Mouse (Mus musculus): ENCODE results near the gene Nelfcd. TPM values are rescaled to one million over a fixed set of nuclear protein-coding genes. Genes with fewer than 3 reads are reported as not detected.

Gene Nelfcd
- total and polyA plus RNA-seq, 3 experiments, result 43.6 to 45.0 (median 44.9) TPM

- DNase-seq (ENCODE audit: low spot score) (no peak), ATAC-seq (ENCODE audit: extremely low read depth, insufficient number of reproducible peaks, low FRiP score, poor library complexity, severe bottlenecking) (no peak)
- no peaks in the 10 kb centered on the region for H3K9me3 ChIP-seq (replicated peaks)
- peaks cover 14% of the 10 kb centered on the region for H3K27me3 ChIP-seq (ENCODE audit: insufficient read depth, low read length)
- peak overlapping the region; percentile 97; the same call in 1 of the 2 replicates for H3K4me3 ChIP-seq (ENCODE audit: low read depth, low read length)
- TF ChIP-seq GATA2 (IDR thresholded peaks at IDR 0.05; ENCODE audit: borderline replicate concordance, low read depth, low read length), result no peak
- TF ChIP-seq POLR2AphosphoS5 (IDR thresholded peaks at IDR 0.05; ENCODE audit: insufficient replicate concordance, low read depth, low read length), result no peak
- no peak for TF ChIP-seq TAL1 (conservative IDR thresholded peaks at IDR 0.05; ENCODE audit: low read depth, low read length)
- no peak for TF ChIP-seq GATA1 (IDR thresholded peaks at IDR 0.05; ENCODE audit: borderline replicate concordance, low read length)
- TF ChIP-seq CTCF (IDR thresholded peaks at IDR 0.05; ENCODE audit: low read depth, low read length), result no peak
- H3K4me1 ChIP-seq (ENCODE audit: insufficient read depth, low read depth, low read length), result peaks cover 19% of the 10 kb centered on the region
- H3K36me3 ChIP-seq (replicated peaks), result peaks cover 33% of the 10 kb centered on the region
These were observed 438 bp upstream of the Nelfcd start for GRCm38 (mm10) chr2:174415001-174415730.

GRCm38 (mm10) chr2:174421107-174421506, 5.5 kb downstream of the Nelfcd start:
- no peak for ATAC-seq (ENCODE audit: extremely low read depth, insufficient number of reproducible peaks, low FRiP score, poor library complexity, severe bottlenecking)
- Histone ChIP-seq H3K4me1 (ENCODE audit: insufficient read depth, low read depth, low read length) (peaks cover 19% of the 10 kb centered on the region), H3K36me3 (replicated peaks) (peaks cover 92% of the 10 kb centered on the region), H3K4me3 (ENCODE audit: low read depth, low read length) (no peak overlapping the region), H3K27me3 (ENCODE audit: insufficient read depth, low read length) (no peaks in the 10 kb centered on the region), H3K9me3 (replicated peaks) (no peaks in the 10 kb centered on the region)
- no peak for DNase-seq (ENCODE audit: low spot score)
- TF ChIP-seq TAL1 (conservative IDR thresholded peaks at IDR 0.05; ENCODE audit: low read depth, low read length) (no peak), GATA2 (IDR thresholded peaks at IDR 0.05; ENCODE audit: borderline replicate concordance, low read depth, low read length) (no peak), POLR2AphosphoS5 (IDR thresholded peaks at IDR 0.05; ENCODE audit: insufficient replicate concordance, low read depth, low read length) (no peak), GATA1 (IDR thresholded peaks at IDR 0.05; ENCODE audit: borderline replicate concordance, low read length) (no peak), CTCF (IDR thresholded peaks at IDR 0.05; ENCODE audit: low read depth, low read length) (no peak)

- Histone ChIP-seq H3K4me3 (ENCODE audit: low read depth, low read length) (no peak overlapping the region), H3K9me3 (replicated peaks) (no peaks in the 10 kb centered on the region), H3K36me3 (replicated peaks) (peaks cover 100% of the 10 kb centered on the region), H3K27me3 (ENCODE audit: insufficient read depth, low read length) (no peaks in the 10 kb centered on the region), H3K4me1 (ENCODE audit: insufficient read depth, low read depth, low read length) (0 out of 2 replicates have a peak, but pooled peaks cover 3% of the 10 kb centered on the region)
- ATAC-seq (ENCODE audit: extremely low read depth, insufficient number of reproducible peaks, low FRiP score, poor library complexity, severe bottlenecking), result no peak
- DNase-seq (ENCODE audit: low spot score), result no peak
- TF ChIP-seq GATA1 (IDR thresholded peaks at IDR 0.05; ENCODE audit: borderline replicate concordance, low read length) (no peak), CTCF (IDR thresholded peaks at IDR 0.05; ENCODE audit: low read depth, low read length) (no peak), GATA2 (IDR thresholded peaks at IDR 0.05; ENCODE audit: borderline replicate concordance, low read depth, low read length) (no peak), POLR2AphosphoS5 (IDR thresholded peaks at IDR 0.05; ENCODE audit: insufficient replicate concordance, low read depth, low read length) (no peak), TAL1 (conservative IDR thresholded peaks at IDR 0.05; ENCODE audit: low read depth, low read length) (no peak)
These were observed 8.9 kb downstream of the Nelfcd start for GRCm38 (mm10) chr2:174424301-174425085.

GRCm38 (mm10) chr2:174426856-174427255, 11.3 kb downstream of the Nelfcd start:
- H3K36me3 ChIP-seq (replicated peaks), result peaks cover 88% of the 10 kb centered on the region
- no peak overlapping the region for H3K4me3 ChIP-seq (ENCODE audit: low read depth, low read length)
- H3K4me1 ChIP-seq (ENCODE audit: insufficient read depth, low read depth, low read length), result 0 out of 2 replicates have a peak, but pooled peaks cover 3% of the 10 kb centered on the region
- no peaks in the 10 kb centered on the region for H3K9me3 ChIP-seq (replicated peaks)
- no peaks in the 10 kb centered on the region for H3K27me3 ChIP-seq (ENCODE audit: insufficient read depth, low read length)
- no peak for DNase-seq (ENCODE audit: low spot score)
- TF ChIP-seq CTCF (IDR thresholded peaks at IDR 0.05; ENCODE audit: low read depth, low read length) (no peak), GATA1 (IDR thresholded peaks at IDR 0.05; ENCODE audit: borderline replicate concordance, low read length) (no peak), GATA2 (IDR thresholded peaks at IDR 0.05; ENCODE audit: borderline replicate concordance, low read depth, low read length) (no peak), POLR2AphosphoS5 (IDR thresholded peaks at IDR 0.05; ENCODE audit: insufficient replicate concordance, low read depth, low read length) (no peak), TAL1 (conservative IDR thresholded peaks at IDR 0.05; ENCODE audit: low read depth, low read length) (no peak)
- ATAC-seq (ENCODE audit: extremely low read depth, insufficient number of reproducible peaks, low FRiP score, poor library complexity, severe bottlenecking), result no peak

GRCm38 (mm10) chr2:174428076-174428835, 12.7 kb downstream of the Nelfcd start:
- ATAC-seq (ENCODE audit: extremely low read depth, insufficient number of reproducible peaks, low FRiP score, poor library complexity, severe bottlenecking) (no peak), DNase-seq (ENCODE audit: low spot score) (no peak)
- H3K27me3 ChIP-seq (ENCODE audit: insufficient read depth, low read length), result no peaks in the 10 kb centered on the region
- H3K4me1 ChIP-seq (ENCODE audit: insufficient read depth, low read depth, low read length), result 0 out of 2 replicates have a peak, but pooled peaks cover 3% of the 10 kb centered on the region
- peaks cover 84% of the 10 kb centered on the region for H3K36me3 ChIP-seq (replicated peaks)
- TF ChIP-seq TAL1 (conservative IDR thresholded peaks at IDR 0.05; ENCODE audit: low read depth, low read length) (no peak), POLR2AphosphoS5 (IDR thresholded peaks at IDR 0.05; ENCODE audit: insufficient replicate concordance, low read depth, low read length) (no peak), GATA1 (IDR thresholded peaks at IDR 0.05; ENCODE audit: borderline replicate concordance, low read length) (no peak), CTCF (IDR thresholded peaks at IDR 0.05; ENCODE audit: low read depth, low read length) (no peak), GATA2 (IDR thresholded peaks at IDR 0.05; ENCODE audit: borderline replicate concordance, low read depth, low read length) (no peak)
- no peak overlapping the region for H3K4me3 ChIP-seq (ENCODE audit: low read depth, low read length)
- no peaks in the 10 kb centered on the region for H3K9me3 ChIP-seq (replicated peaks)
